Mouse (Mus musculus) heart, embryonic 13.5 days (tissue): ENCODE results near the gene Axin1. TPM values are rescaled to one million over a fixed set of nuclear protein-coding genes. Genes with fewer than 3 reads are reported as not detected.

ENCODE experiments used
- ATAC-seq: fragments of 200-750 bp; cut with Nextera tagmentation; 2 replicates; pipeline ENCODE4 v1.8.0; 2017; ENCODE audit warnings: moderate TSS enrichment; ENCODE audit not compliant: insufficient number of reproducible peaks, low FRiP score, low TSS enrichment; ENCODE audit errors: extremely low read depth
- H3K27ac ChIP-seq: fragments of 300-500 bp; sonication (generic); replicated peaks from 2 replicates; pipeline ENCODE4 v1.5.1; 2015; ENCODE audit warnings: moderate library complexity, mild to moderate bottlenecking, inconsistent platforms
- H3K27me3 ChIP-seq: fragments of 300-500 bp; sonication (generic); replicated peaks from 2 replicates; pipeline ENCODE4 v1.6.1; 2015; ENCODE audit warnings: mild to moderate bottlenecking, inconsistent platforms
- H3K36me3 ChIP-seq: fragments of 300-500 bp; sonication (generic); 2 replicates; pipeline ENCODE4 v1.6.1; 2015; ENCODE audit warnings: mild to moderate bottlenecking, inconsistent platforms
- H3K4me1 ChIP-seq: fragments of 300-500 bp; sonication (generic); 2 replicates; pipeline ENCODE4 v1.6.1; 2015; ENCODE audit warnings: inconsistent platforms
- H3K4me2 ChIP-seq: fragments of 300-500 bp; sonication (generic); 2 replicates; pipeline ENCODE4 v1.6.1; 2015; ENCODE audit warnings: inconsistent platforms, mild to moderate bottlenecking, moderate library complexity
- H3K4me3 ChIP-seq: fragments of 300-500 bp; sonication (generic); 2 replicates; pipeline ENCODE4 v1.5.1; 2015; ENCODE audit warnings: moderate library complexity, mild to moderate bottlenecking, inconsistent platforms
- H3K9ac ChIP-seq: fragments of 300-500 bp; sonication (generic); 2 replicates; pipeline ENCODE4 v1.6.1; 2015; ENCODE audit warnings: inconsistent platforms, mild to moderate bottlenecking, moderate library complexity
- H3K9me3 ChIP-seq: fragments of 300-500 bp; sonication (generic); 2 replicates; pipeline ENCODE4 v1.6.1; 2016; ENCODE audit warnings: inconsistent platforms
- WGBS: fragments of 180-500 bp; shearing (Covaris S2); methylation state at CpG from one replicate; pipeline ENCODE4 v1.1.7; 2015; ENCODE audit warnings: mixed read lengths; 5-methylcytosine and 5-hydroxymethylcytosine counted together
- polyA plus RNA-seq: library from polyadenylated mRNA; unstranded; fragments of >200 nt; fragmentation: Nextera tagmentation; extraction: Ambion mirVana; gene quantifications from 2 replicates; pipeline ENCODE4 v1.2.1, GENCODE M21; 2015

Gene Axin1
- polyA plus RNA-seq, 1 experiment from 2014 or later, result 4.1 TPM

GRCm38 (mm10) chr17:26225150-26225549 is 86.7 kb downstream of the Axin1 start:
- Histone ChIP-seq H3K4me2 (no peak overlapping the region), H3K4me1 (peaks cover 10% of the 10 kb centered on the region), H3K27ac (no peak overlapping the region), H3K4me3 (no peak overlapping the region), H3K9me3 (no peaks in the 10 kb centered on the region), H3K36me3 (0 out of 2 replicates have a peak, but pooled peaks cover under 1% of the 10 kb centered on the region), H3K27me3 (no peaks in the 10 kb centered on the region), H3K9ac (no peak overlapping the region)
- ATAC-seq, result no peak
- 62% methylated on average over 12 of the region's 12 CpGs for WGBS

DNA sequence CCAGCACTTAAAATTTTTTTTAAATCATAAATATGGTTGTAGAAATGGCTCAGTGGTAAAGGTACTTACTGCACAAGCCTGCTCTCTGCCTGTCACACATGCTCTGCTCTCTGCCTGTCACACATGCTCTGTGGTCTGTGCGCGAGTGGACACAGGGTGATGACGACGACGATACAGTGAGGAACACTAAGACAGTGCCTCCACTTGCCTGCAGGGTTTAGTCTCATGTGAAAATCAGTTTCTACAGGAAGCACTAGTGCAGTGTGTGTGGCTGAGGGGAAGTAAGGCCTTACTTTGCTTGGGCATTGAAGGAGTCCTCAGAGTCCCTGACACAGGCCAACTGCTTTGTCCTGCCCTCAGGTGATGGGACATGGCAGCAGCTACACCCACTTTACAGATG is 91.3 kb downstream of the Axin1 start:
- Histone ChIP-seq H3K4me1 (peaks cover 10% of the 10 kb centered on the region), H3K27me3 (no peaks in the 10 kb centered on the region), H3K9me3 (no peaks in the 10 kb centered on the region), H3K9ac (no peak overlapping the region), H3K36me3 (0 out of 2 replicates have a peak, but pooled peaks cover 4% of the 10 kb centered on the region), H3K4me3 (no peak overlapping the region), H3K4me2 (no peak overlapping the region), H3K27ac (no peak overlapping the region)
- ATAC-seq, result no peak
- 90% methylated on average over 5 of the region's 5 CpGs for WGBS

GRCm38 (mm10) chr17:26231156-26231555 is 92.7 kb downstream of the Axin1 start:
- Histone ChIP-seq H3K9ac (no peak overlapping the region), H3K4me2 (no peak overlapping the region), H3K36me3 (0 out of 2 replicates have a peak, but pooled peaks cover 4% of the 10 kb centered on the region), H3K4me3 (no peak overlapping the region), H3K27me3 (no peaks in the 10 kb centered on the region), H3K4me1 (peaks cover 6% of the 10 kb centered on the region; the same call in 1 of the 2 replicates), H3K27ac (no peak overlapping the region), H3K9me3 (no peaks in the 10 kb centered on the region)
- WGBS, result 80% methylated on average over 5 of the region's 5 CpGs
- ATAC-seq, result no peak

- Histone ChIP-seq H3K36me3 (0 out of 2 replicates have a peak, but pooled peaks cover 4% of the 10 kb centered on the region), H3K9ac (no peak overlapping the region), H3K4me1 (peaks cover 8% of the 10 kb centered on the region; the same call in 1 of the 2 replicates), H3K4me2 (no peak overlapping the region), H3K9me3 (no peaks in the 10 kb centered on the region), H3K27ac (no peak overlapping the region), H3K4me3 (no peak overlapping the region), H3K27me3 (no peaks in the 10 kb centered on the region)
- ATAC-seq, result no peak
- WGBS, result 70% methylated on average over 8 of the region's 8 CpGs
Observed at GRCm38 (mm10) chr17:26232863-26233262, 94.4 kb downstream of the Axin1 start.

DNA sequence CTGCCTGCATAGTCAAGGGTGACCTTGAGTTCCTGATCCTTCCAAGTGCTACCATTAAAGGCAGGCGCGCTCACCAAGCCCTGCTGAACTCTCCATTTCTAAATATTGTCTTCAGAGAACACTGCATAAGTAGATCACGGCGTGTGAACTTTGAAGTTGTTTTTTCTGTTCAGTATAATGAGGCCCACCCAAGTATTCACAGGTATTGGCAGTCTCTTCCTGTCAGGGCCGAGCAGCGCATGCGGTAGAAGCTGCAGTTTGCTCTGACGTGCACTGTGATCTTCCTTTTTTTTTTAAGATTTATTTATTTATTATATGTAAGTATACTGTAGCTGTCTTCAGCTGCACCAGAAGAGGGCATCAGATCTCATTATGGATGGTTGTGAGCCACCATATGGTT is 95.9 kb downstream of the Axin1 start:
- Histone ChIP-seq H3K4me3 (no peak overlapping the region), H3K4me2 (no peak overlapping the region), H3K9me3 (no peaks in the 10 kb centered on the region), H3K4me1 (peaks cover 8% of the 10 kb centered on the region; the same call in 1 of the 2 replicates), H3K36me3 (0 out of 2 replicates have a peak, but pooled peaks cover 4% of the 10 kb centered on the region), H3K27ac (no peak overlapping the region), H3K9ac (no peak overlapping the region), H3K27me3 (no peaks in the 10 kb centered on the region)
- ATAC-seq, result no peak
- 81% methylated on average over 8 of the region's 8 CpGs for WGBS

GRCm38 (mm10) chr17:26235077-26235815 is 96.8 kb downstream of the Axin1 start:
- Histone ChIP-seq H3K27ac (no peak overlapping the region; the same call in 1 of the 2 replicates), H3K36me3 (0 out of 2 replicates have a peak, but pooled peaks cover 4% of the 10 kb centered on the region), H3K9ac (no peak overlapping the region), H3K4me1 (peaks cover 14% of the 10 kb centered on the region), H3K27me3 (no peaks in the 10 kb centered on the region), H3K4me3 (no peak overlapping the region), H3K9me3 (no peaks in the 10 kb centered on the region), H3K4me2 (no peak overlapping the region)
- 57% methylated on average over 13 of the region's 13 CpGs for WGBS
- ATAC-seq, result no peak

DNA sequence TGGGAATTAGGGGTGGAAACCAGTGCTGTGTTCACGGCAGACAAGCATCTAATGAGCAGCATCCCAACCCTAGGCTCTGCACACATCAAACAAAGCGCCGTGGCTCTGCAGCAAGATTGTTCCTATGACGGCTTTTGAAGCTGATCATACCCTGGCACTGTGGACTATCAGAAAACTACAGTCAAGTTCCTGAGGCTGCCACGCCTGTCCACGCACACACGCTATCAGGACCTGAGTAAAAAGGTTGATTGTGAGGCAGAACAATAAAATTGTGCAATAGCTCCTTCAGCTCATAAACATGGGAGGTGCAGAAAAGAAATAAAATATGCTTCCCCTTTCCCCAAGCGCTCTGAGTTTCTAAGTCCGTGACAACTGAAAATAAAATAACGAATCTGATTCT is 99.2 kb downstream of the Axin1 start:
- Histone ChIP-seq H3K27ac (no peak overlapping the region), H3K4me1 (peaks cover 30% of the 10 kb centered on the region), H3K4me3 (no peak overlapping the region), H3K4me2 (no peak overlapping the region), H3K27me3 (no peaks in the 10 kb centered on the region), H3K36me3 (0 out of 2 replicates have a peak, but pooled peaks cover 3% of the 10 kb centered on the region), H3K9ac (no peak overlapping the region), H3K9me3 (no peaks in the 10 kb centered on the region)
- 77% methylated on average over 10 of the region's 10 CpGs for WGBS
- no peak for ATAC-seq

- WGBS, result 63% methylated on average over 2 of the region's 2 CpGs
- no peak for ATAC-seq
Observed at GRCm38 (mm10) chr17:26239551-26239950, 101.1 kb downstream of the Axin1 start.

GRCm38 (mm10) chr17:26240120-26240790 is 101.8 kb downstream of the Axin1 start:
- H3K27me3 ChIP-seq, result no peaks in the 10 kb centered on the region
- 55% methylated on average over 6 of the region's 6 CpGs for WGBS

More at GRCm38 (mm10) chr17:26239551-26239950, 101.1 kb downstream of the Axin1 start:
- Histone ChIP-seq H3K36me3 (no peaks in the 10 kb centered on the region), H3K27ac (no peak overlapping the region), H3K27me3 (no peaks in the 10 kb centered on the region), H3K9me3 (no peaks in the 10 kb centered on the region), H3K4me1 (peaks cover 39% of the 10 kb centered on the region), H3K9ac (no peak overlapping the region), H3K4me2 (no peak overlapping the region), H3K4me3 (no peak overlapping the region)

DNA sequence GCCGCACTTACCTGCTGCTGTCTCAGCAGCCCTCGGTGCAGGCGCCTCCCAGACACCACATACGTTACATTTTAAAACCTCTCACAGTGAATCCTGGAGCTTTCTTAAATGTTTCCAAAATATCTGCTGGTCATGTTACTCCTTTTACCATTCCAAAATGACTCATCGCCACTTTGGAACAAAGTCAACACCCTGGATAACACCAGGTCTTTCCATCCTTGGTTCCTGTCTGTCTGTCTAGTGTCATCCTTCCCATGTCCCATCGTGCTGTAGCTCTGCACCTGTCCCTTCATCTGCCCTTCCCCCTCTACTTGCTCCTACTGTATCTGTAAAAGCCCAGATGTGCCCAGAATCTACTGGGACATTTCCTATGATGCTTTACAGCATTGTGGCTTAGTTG is 102.5 kb downstream of the Axin1 start:
- Histone ChIP-seq H3K9me3 (no peaks in the 10 kb centered on the region), H3K4me2 (no peak overlapping the region), H3K27ac (no peak overlapping the region), H3K4me3 (no peak overlapping the region), H3K27me3 (no peaks in the 10 kb centered on the region), H3K9ac (no peak overlapping the region), H3K4me1 (peaks cover 34% of the 10 kb centered on the region), H3K36me3 (no peaks in the 10 kb centered on the region)
- ATAC-seq, result no peak
- 65% methylated on average over 6 of the region's 6 CpGs for WGBS

More at GRCm38 (mm10) chr17:26240120-26240790, 101.8 kb downstream of the Axin1 start:
- Histone ChIP-seq H3K9ac (no peak overlapping the region), H3K4me2 (no peak overlapping the region), H3K4me3 (no peak overlapping the region), H3K36me3 (no peaks in the 10 kb centered on the region), H3K27ac (no peak overlapping the region), H3K9me3 (no peaks in the 10 kb centered on the region), H3K4me1 (peaks cover 37% of the 10 kb centered on the region)
- no peak for ATAC-seq

DNA sequence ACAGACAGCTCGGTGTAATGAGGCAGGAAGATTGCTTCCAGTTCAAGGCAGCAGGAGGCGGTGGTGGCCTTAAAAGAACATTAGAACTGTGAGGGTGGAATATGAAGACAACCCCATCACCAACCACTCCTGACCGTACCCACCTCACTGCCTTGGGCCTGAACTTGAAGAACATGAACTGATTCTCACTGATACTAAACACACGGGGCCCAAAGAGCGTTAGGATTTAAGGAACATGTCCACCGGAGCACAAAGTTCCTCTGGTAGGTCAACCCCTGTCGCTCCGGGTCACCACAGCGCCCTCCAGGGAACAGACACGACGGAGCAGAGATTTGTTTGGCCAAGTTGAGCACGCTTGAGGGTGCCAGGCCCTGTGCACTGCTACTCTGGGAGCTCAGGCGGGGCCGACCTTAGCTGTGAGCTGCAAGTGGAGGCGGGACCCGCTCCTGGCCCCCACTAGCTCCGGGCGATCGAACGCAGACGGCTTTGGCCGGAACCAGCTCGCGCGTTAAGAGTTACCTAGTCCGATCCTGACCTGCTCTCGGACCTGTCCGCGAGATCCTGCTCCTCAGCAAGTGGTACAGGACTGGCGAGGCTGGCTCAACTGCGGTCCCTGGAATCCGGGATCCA is 105.1 kb downstream of the Axin1 start:
- 1% methylated on average over 32 of the region's 32 CpGs for WGBS
- peaks cover 31% of the 10 kb centered on the region for H3K4me1 ChIP-seq
- H3K9ac ChIP-seq, result peak overlapping the region; percentile 87
- H3K9me3 ChIP-seq, result no peaks in the 10 kb centered on the region
- peaks cover 8% of the 10 kb centered on the region; the same call in 1 of the 2 replicates for H3K27me3 ChIP-seq
- peak; percentile 53 for ATAC-seq
- peak overlapping the region; percentile 89 for H3K4me2 ChIP-seq
- peak overlapping the region; percentile 87 for H3K27ac ChIP-seq
- peak overlapping the region; percentile 64 for H3K4me3 ChIP-seq
- H3K36me3 ChIP-seq, result no peaks in the 10 kb centered on the region
